Mouse (Mus musculus) forebrain, embryonic 13.5 days (tissue): Measurements from ENCODE around the gene Ube3c. TPM values are rescaled to one million over a fixed set of nuclear protein-coding genes. Genes with fewer than 3 reads are reported as not detected.
"Not testable (repeated sequence)": the region's sequence is repeated elsewhere in the genome, so short reads cannot be mapped to it uniquely, and the experiment has no call there.

ENCODE experiments used
- ATAC-seq: fragments of 200-750 bp; cut with Nextera tagmentation; 2 replicates; pipeline ENCODE4 v1.8.0; 2017
- H3K27ac ChIP-seq: fragments of 300-500 bp; sonication (generic); 2 replicates; pipeline ENCODE4 v1.5.1; 2015; ENCODE audit warnings: inconsistent platforms, mild to moderate bottlenecking, moderate library complexity
- H3K27me3 ChIP-seq: fragments of 300-500 bp; sonication (generic); 2 replicates; pipeline ENCODE4 v1.6.1; 2015; ENCODE audit warnings: mild to moderate bottlenecking, inconsistent platforms
- H3K36me3 ChIP-seq: fragments of 300-500 bp; sonication (generic); 2 replicates; pipeline ENCODE4 v1.6.1; 2015; ENCODE audit warnings: mild to moderate bottlenecking, inconsistent platforms; ENCODE audit not compliant: poor library complexity, severe bottlenecking
- H3K4me1 ChIP-seq: fragments of 300-500 bp; sonication (generic); 2 replicates; pipeline ENCODE4 v1.6.1; 2015; ENCODE audit warnings: inconsistent platforms
- H3K4me2 ChIP-seq: fragments of 300-500 bp; sonication (generic); 2 replicates; pipeline ENCODE4 v1.6.1; 2015; ENCODE audit warnings: inconsistent platforms, mild to moderate bottlenecking, moderate library complexity
- H3K4me3 ChIP-seq: fragments of 300-500 bp; sonication (generic); 2 replicates; pipeline ENCODE4 v1.5.1; 2015; ENCODE audit warnings: mild to moderate bottlenecking, inconsistent platforms
- H3K9ac ChIP-seq: fragments of 300-500 bp; sonication (generic); 2 replicates; pipeline ENCODE4 v1.6.1; 2015; ENCODE audit warnings: mild to moderate bottlenecking, inconsistent platforms
- H3K9me3 ChIP-seq: fragments of 300-500 bp; sonication (generic); replicated peaks from 2 replicates; pipeline ENCODE4 v1.6.1; 2016; ENCODE audit warnings: inconsistent platforms
- WGBS: fragments of 180-500 bp; shearing (Covaris S2); methylation state at CpG from one replicate; pipeline ENCODE4 v1.1.7; 2015; 5-methylcytosine and 5-hydroxymethylcytosine counted together
- polyA plus RNA-seq: library from polyadenylated mRNA; unstranded; fragments of >200 nt; fragmentation: Nextera tagmentation; extraction: Ambion mirVana; gene quantifications from 2 replicates; pipeline ENCODE4 v1.2.1, GENCODE M21; 2015

Gene Ube3c
- polyA plus RNA-seq, 1 experiment from 2014 or later, result 18.7 TPM

- 90% methylated on average over 2 of the region's 2 CpGs for WGBS
- Histone ChIP-seq H3K4me1 (0 out of 2 replicates have a peak, but pooled peaks cover 11% of the 10 kb centered on the region), H3K4me2 (no peak overlapping the region), H3K27me3 (no peaks in the 10 kb centered on the region), H3K36me3 (peaks cover 50% of the 10 kb centered on the region), H3K4me3 (no peak overlapping the region), H3K27ac (no peak overlapping the region), H3K9ac (no peak overlapping the region), H3K9me3 (no peaks in the 10 kb centered on the region)
- no peak for ATAC-seq
Observed at GRCm38 (mm10) chr5:29629941-29630340, 60.9 kb downstream of the Ube3c start.

DNA sequence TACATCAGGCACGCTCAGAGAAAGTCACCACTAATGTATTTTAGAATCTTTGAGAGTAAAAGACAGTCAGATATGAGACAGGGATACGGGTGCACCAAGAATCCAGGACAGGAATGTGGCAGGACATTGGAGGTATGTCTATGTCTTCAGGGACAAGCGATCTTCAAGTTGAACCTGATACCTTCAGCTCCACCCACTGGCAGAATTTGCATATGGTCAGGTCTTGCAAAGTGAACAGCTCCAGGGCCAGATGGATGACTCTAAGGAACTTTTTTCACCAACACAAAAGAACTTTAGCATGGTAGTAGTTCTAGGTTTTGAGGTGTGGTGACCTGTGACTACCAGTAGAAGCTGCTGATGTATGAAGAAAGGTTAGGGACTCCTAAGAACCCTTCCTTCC lies 62.7 kb downstream of the Ube3c start:
- ATAC-seq, result no peak
- no peak overlapping the region for H3K4me3 ChIP-seq
- no peak overlapping the region for H3K4me2 ChIP-seq
- H3K27me3 ChIP-seq, result no peaks in the 10 kb centered on the region
- peaks cover 54% of the 10 kb centered on the region for H3K36me3 ChIP-seq
- no peak overlapping the region for H3K9ac ChIP-seq
- H3K4me1 ChIP-seq, result 0 out of 2 replicates have a peak, but pooled peaks cover 11% of the 10 kb centered on the region
- no peak overlapping the region for H3K27ac ChIP-seq
- 89% methylated on average over 3 of the region's 3 CpGs for WGBS
- H3K9me3 ChIP-seq, result no peaks in the 10 kb centered on the region

GRCm38 (mm10) chr5:29636298-29636697 lies 67.3 kb downstream of the Ube3c start:
- Histone ChIP-seq H3K4me1 (no peaks in the 10 kb centered on the region), H3K36me3 (peaks cover 75% of the 10 kb centered on the region), H3K27me3 (no peaks in the 10 kb centered on the region), H3K27ac (no peak overlapping the region), H3K4me2 (no peak overlapping the region), H3K9ac (no peak overlapping the region), H3K4me3 (no peak overlapping the region), H3K9me3 (no peaks in the 10 kb centered on the region)
- no peak for ATAC-seq

- peaks cover 72% of the 10 kb centered on the region for H3K36me3 ChIP-seq
Observed at GRCm38 (mm10) chr5:29636884-29637283, 67.8 kb downstream of the Ube3c start.

DNA sequence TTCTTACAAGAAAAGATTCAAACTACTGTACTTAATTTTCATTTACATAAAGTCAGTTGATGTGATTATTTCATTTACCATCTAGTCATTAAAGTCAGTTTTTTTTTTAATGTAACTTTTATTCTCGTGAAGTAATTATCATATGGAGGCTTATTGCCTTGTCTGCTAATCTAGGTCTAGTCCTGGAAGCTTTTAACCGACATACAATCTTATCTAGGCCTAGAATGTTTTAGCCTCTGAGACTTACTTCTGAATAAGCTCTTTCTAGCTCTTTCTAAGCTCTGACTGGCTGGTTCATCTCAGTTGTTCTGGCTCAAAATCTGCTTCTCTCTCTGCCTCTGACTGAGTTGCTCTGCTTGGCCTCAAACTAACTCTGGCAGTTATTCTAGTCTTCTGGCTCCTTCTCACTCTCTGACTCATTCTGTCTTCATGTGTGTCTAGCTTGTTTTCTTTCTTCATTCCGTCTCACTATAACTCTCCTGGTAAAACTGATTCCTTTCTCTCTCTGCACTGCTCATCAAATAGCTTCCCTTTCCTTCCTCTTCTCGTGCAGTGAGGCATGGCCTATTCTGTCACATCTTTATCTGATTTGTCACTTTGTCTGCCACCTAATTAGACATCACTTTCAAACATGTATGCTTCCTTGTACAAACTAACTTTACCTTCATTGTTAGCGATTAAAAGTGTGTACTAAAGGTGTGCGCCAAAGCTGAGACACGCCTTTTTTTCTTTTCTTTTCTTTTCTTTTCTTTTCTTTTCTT lies 72.3 kb downstream of the Ube3c start:
- Histone ChIP-seq H3K27me3 (no peaks in the 10 kb centered on the region), H3K36me3 (peaks cover 51% of the 10 kb centered on the region), H3K4me2 (no peak overlapping the region), H3K9me3 (no peaks in the 10 kb centered on the region), H3K4me1 (no peaks in the 10 kb centered on the region), H3K4me3 (no peak overlapping the region), H3K9ac (no peak overlapping the region), H3K27ac (no peak overlapping the region)
- no peak for ATAC-seq
- WGBS, result 82% methylated on average over 7 of the region's 7 CpGs

More at GRCm38 (mm10) chr5:29636884-29637283, 67.8 kb downstream of the Ube3c start:
- Histone ChIP-seq H3K4me2 (no peak overlapping the region), H3K27ac (no peak overlapping the region), H3K27me3 (no peaks in the 10 kb centered on the region), H3K4me1 (no peaks in the 10 kb centered on the region), H3K9me3 (no peaks in the 10 kb centered on the region), H3K9ac (no peak overlapping the region), H3K4me3 (no peak overlapping the region)
- no peak for ATAC-seq

DNA sequence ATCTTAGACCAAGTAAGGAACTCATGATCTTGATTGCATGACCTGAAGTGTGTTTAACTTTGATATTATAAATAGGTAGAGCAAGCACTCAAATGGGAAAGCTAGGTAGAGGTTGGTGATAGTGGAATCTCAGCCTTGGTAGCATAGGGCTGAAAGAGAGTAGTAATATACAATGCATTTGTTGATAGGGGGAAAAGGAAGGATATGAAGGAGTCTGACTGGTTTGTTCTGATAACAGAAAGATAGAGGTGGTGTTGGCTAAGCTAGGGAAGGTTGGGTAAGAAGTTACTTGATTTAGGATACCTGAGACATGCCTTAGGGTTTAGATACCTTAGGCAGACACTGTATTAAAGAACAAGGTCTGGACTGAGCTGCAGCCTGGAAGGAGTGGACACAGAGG lies 82.7 kb downstream of the Ube3c start:
- ATAC-seq, result no peak
- Histone ChIP-seq H3K27me3 (no peaks in the 10 kb centered on the region), H3K9ac (no peak overlapping the region), H3K9me3 (no peaks in the 10 kb centered on the region), H3K36me3 (peaks cover 29% of the 10 kb centered on the region), H3K27ac (no peak overlapping the region), H3K4me1 (no peaks in the 10 kb centered on the region), H3K4me3 (no peak overlapping the region), H3K4me2 (no peak overlapping the region)

- peaks cover 43% of the 10 kb centered on the region for H3K36me3 ChIP-seq
- no peaks in the 10 kb centered on the region for H3K9me3 ChIP-seq
- H3K4me3 ChIP-seq, result no peak overlapping the region
- no peak overlapping the region for H3K9ac ChIP-seq
- no peaks in the 10 kb centered on the region for H3K27me3 ChIP-seq
- WGBS, result 94% methylated on average over 3 of the region's 3 CpGs
- ATAC-seq, result no peak
- no peak overlapping the region for H3K4me2 ChIP-seq
- H3K27ac ChIP-seq, result no peak overlapping the region
- H3K4me1 ChIP-seq, result no peaks in the 10 kb centered on the region
Observed at GRCm38 (mm10) chr5:29657590-29658339, 88.7 kb downstream of the Ube3c start.

DNA sequence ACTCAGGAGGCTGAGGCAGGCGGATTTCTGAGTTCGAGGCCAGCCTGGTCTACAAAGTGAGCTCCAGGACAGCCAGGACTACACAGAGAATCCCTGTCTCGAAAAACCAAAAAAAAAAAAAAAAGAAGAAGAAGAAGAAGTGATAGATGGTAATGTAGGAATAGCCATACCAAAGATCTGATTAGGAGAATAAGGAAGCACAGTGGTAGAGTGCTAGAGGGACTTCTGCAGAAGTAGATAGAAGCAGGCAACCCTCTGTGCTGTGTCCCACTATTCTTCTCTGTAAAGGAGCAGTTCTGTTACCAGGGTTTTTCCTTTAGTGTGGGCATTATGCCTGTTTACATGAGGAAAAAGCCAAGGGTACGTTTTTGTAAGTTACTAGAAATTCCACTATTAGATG lies 92.2 kb downstream of the Ube3c start:
- H3K36me3 ChIP-seq, result peaks cover 74% of the 10 kb centered on the region
- not testable (repeated sequence) for H3K4me3 ChIP-seq, H3K27ac ChIP-seq, H3K9ac ChIP-seq, ATAC-seq, H3K9me3 ChIP-seq, H3K27me3 ChIP-seq, H3K4me1 ChIP-seq, H3K4me2 ChIP-seq
- WGBS, result 96% methylated on average over 4 of the region's 4 CpGs

DNA sequence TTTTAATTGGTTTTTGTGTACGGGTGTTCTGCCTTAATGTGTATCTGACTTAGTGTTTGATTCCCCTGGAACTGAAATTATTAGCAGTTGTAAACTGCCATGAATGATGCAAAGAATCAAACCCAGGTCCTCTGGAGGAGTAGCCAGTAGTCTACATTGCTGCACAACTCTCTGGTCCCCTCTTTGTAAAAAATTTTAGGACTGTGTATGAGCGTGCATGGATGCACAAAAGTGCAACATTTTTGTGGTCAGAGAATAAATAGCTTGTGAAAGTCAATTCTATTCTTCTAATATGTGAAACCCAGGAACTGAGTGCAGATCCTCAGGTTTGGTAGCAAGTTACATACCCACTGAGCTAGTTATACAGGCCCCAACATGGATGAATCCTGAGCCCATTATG lies 96.3 kb downstream of the Ube3c start:
- 90% methylated on average over 2 of the region's 2 CpGs for WGBS

DNA sequence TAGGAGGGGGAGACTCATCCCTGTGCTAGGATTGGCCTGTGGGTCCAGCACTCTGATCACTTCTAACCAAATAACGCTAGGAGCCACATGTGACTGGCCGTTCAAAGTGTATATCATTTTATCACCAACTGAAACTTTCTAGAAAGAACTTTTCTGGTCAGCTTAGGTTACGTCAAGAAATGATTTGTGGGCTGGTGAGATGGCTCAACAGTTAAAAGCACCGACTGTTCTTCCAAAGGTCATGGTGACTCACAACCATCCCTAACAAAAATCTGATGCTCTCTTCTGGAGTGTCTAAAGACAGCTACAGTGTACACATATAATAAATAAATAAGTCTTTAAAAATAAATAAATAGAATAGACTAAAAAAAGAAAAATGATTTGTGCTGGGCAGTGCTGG lies 103.5 kb downstream of the Ube3c start:
- H3K9ac ChIP-seq, result no peak overlapping the region
- no peak for ATAC-seq
- H3K27ac ChIP-seq, result no peak overlapping the region
- H3K4me2 ChIP-seq, result no peak overlapping the region
- H3K4me3 ChIP-seq, result no peak overlapping the region
- WGBS, result 97% methylated on average over 4 of the region's 4 CpGs
- peaks cover 89% of the 10 kb centered on the region for H3K36me3 ChIP-seq
- H3K9me3 ChIP-seq, result no peaks in the 10 kb centered on the region
- H3K4me1 ChIP-seq, result no peaks in the 10 kb centered on the region
- no peaks in the 10 kb centered on the region for H3K27me3 ChIP-seq

More for the DNA sequence above, 96.3 kb downstream of the Ube3c start:
- Histone ChIP-seq H3K4me2 (no peak overlapping the region), H3K36me3 (peaks cover 76% of the 10 kb centered on the region), H3K9me3 (no peaks in the 10 kb centered on the region), H3K4me3 (no peak overlapping the region), H3K9ac (no peak overlapping the region), H3K4me1 (no peaks in the 10 kb centered on the region), H3K27me3 (no peaks in the 10 kb centered on the region), H3K27ac (no peak overlapping the region)
- ATAC-seq, result no peak

- no peak overlapping the region for H3K27ac ChIP-seq
- no peaks in the 10 kb centered on the region for H3K9me3 ChIP-seq
- no peak for ATAC-seq
- WGBS, result over 99% methylated on average over 4 of the region's 4 CpGs
- no peak overlapping the region for H3K4me2 ChIP-seq
- no peak overlapping the region for H3K9ac ChIP-seq
- H3K36me3 ChIP-seq, result peaks cover 72% of the 10 kb centered on the region
- no peak overlapping the region for H3K4me3 ChIP-seq
- no peaks in the 10 kb centered on the region for H3K4me1 ChIP-seq
- H3K27me3 ChIP-seq, result no peaks in the 10 kb centered on the region
Observed at GRCm38 (mm10) chr5:29674305-29674704, 105.3 kb downstream of the Ube3c start.

- 95% methylated on average over 3 of the region's 3 CpGs for WGBS
- Histone ChIP-seq H3K27ac (no peak overlapping the region), H3K36me3 (peaks cover 58% of the 10 kb centered on the region), H3K9ac (no peak overlapping the region), H3K27me3 (no peaks in the 10 kb centered on the region), H3K9me3 (no peaks in the 10 kb centered on the region), H3K4me3 (no peak overlapping the region), H3K4me2 (no peak overlapping the region), H3K4me1 (no peaks in the 10 kb centered on the region)
- no peak for ATAC-seq
Observed at GRCm38 (mm10) chr5:29676445-29676844, 107.4 kb downstream of the Ube3c start.
